Mouse (Mus musculus) adrenal gland, postnatal 36 days (tissue): ENCODE measurements around the gene Nrros. TPM values are rescaled to one million over a fixed set of nuclear protein-coding genes. Genes with fewer than 3 reads are reported as not detected.

Experiments
- DNase-seq, 2 experiments: peaks; one replicate each; pipeline ENCODE4 v3.0.0; 2021; ENCODE audit warnings: mixed read lengths in 1 of 2
- long read RNA-seq, 2 experiments: library from polyadenylated mRNA; stranded (forward); transcript quantifications; one replicate each; pipeline ENCODE4 v2.0.0; 2021; ENCODE audit warnings: borderline sequencing depth in 2 of 2
- total RNA-seq, 2 experiments: library from RNA; stranded (reverse); gene quantifications; 2 replicates each; pipeline ENCODE4 v1.2.3; 2021

Gene Nrros
- total RNA-seq, result 1 to 10 TPM; 5.3 to 8.2 TPM
- long read RNA-seq, experiment 1, transcript Nrros-201 (3 exons, 2,548 nt), result major isoform, 10 of 14 reads
- long read RNA-seq, experiment 1, partial matches to known transcripts, result 0 of 14 reads
- long read RNA-seq, experiment 1, other reads (novel, unspliced or antisense), result 2 of 14 reads
- long read RNA-seq, experiment 2, transcript Nrros-201 (3 exons, 2,548 nt), result major isoform, 5 of 5 reads
- long read RNA-seq, experiment 2, partial matches to known transcripts, result 0 of 5 reads
- long read RNA-seq, experiment 2, other reads (novel, unspliced or antisense), result 0 of 5 reads

DNA sequence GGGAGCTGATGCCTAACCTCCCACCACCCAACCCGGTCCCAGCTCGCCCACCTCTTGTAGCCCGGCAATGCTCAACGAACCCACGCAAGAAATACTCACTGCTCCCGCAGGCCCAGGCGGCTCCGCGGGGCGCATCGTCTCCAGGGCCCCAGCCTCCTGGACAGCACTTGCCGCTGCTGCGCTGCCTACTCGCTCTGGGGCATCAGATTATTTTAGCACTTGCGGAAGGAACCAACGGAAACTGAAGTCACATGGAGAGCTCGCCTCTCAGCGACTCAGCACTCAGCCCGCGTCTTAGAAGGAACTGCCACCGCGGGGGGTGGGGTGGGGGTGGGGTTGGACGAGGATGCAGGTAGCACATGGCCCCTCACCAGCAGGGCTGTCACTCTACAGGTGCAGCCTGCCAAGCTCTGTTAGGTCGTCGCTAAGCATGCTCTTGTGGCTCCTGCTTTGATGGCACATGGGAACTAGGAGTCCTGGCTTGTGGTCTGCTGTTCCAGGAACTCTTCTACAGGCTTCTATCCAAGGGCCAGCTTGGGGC lies at the start of gene Nrros:
TSS of gene Nrros (minus strand) at position 314 of the 541 bp plus-strand sequence.
- DNase-seq, result peak; percentile 50 to 60

DNA sequence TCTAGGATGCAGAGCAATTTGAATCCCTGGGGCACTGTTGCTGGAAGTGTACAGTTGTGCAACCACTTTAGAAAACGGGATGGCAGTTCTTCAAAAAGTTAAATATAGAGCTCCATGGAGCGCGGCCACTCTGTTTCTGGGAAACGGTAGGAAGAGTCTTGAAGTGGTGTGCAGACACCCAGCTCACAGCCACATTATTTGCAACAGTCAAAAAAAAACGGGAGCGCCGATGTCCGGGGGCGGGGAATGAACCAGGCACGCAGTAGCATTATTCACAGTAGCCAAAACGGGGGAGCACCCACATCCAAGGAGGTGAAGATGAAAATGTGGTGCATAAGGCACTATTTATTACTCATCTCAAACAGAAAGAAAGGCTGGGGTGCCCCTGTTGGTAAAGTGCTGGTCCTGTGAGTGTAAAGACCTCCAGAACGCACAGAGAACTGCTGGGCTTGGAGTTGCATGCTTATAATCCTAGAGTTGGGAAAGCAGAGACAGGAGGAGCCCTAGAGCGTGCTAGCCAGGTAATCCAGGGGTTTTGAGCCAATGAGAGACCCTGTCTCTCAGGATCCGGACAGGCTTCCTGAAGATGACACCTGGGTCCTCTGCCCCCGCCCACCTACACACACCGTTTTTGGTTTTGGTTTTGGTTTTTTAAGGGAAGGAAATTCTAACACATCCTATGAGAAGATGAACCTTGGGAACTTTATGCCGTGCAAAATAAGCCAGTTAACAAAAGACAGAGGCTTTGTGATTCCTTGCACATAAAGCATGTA lies 49.6 kb upstream of the Nrros start:
- DNase-seq, result no peak

DNA sequence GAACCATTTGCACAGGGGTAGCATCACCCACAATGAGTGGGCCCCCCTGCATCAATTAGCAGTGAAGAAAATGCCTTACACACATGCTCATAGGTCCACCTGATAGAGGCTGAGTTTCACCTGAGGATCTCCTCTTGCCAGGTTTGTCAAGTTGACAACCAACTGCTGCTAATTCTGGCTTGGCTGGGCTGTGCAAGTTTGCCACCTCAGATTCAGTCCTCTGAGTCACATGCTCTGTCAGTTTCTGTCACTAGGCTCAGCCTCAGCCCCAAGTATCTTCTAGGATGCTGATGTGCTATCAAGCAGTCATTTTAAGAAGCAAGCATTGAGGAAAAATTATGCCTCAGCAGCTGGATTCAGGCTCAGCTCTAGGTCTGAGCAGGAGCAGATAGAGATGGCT lies 48.8 kb upstream of the Nrros start:
- DNase-seq, result no peak

DNA sequence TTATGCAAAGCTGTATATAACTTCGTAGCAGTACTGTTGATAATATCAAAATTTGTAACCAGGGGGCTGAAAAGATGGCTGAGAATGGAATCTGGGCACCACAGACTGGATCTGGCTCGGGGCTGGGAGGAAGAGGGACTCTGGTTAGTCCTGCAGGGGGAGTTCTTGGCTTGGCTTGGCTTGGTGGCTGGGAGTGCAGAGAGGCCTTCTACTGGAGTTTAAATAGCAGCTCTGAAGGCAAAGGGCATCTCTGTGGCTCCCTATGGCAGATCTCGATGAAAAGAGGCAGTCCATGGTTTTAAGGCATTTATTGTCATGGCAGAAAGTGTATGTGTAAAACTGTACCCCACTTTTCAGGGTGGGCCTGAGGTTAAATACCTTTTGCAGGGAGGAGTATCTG lies 39.5 kb upstream of the Nrros start:
- peak; percentile 50 to 51 for DNase-seq

DNA sequence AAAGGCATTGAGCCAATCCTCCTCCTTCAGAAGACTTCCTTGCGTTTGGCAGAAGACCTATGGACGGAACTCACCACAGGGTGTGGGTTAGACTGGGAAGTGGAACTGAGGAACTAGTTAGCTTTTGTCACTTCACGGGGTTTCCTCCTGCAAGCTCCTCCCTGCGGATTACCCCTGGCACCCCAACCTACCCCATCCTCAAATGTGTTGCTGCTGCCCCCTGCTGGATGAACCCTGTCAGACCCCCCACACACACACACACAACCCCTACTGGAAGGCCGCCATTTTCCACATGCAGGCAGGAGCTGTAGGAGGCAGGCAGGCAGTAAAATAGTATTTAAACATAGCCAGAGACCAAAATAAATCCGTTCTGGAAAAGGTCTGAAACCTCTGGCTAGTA lies 37.3 kb upstream of the Nrros start:
- DNase-seq, result peak; percentile 76 to 86

DNA sequence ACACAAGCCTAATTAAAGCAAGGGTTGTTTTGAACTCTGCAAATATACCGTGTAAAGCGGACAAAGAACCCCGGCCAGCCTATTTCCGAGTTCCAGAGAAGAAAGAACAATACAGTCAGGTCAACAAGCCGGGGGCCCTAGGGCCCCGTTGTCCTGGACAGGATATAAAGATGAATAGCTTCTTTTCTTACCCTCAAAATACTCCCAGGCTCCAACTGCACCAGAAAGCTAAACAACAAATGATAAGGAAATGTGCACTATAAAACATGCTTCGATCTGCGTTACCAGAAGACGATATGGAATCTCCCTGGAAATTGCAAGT lies 35.6 kb upstream of the Nrros start:
- DNase-seq, result no peak

DNA sequence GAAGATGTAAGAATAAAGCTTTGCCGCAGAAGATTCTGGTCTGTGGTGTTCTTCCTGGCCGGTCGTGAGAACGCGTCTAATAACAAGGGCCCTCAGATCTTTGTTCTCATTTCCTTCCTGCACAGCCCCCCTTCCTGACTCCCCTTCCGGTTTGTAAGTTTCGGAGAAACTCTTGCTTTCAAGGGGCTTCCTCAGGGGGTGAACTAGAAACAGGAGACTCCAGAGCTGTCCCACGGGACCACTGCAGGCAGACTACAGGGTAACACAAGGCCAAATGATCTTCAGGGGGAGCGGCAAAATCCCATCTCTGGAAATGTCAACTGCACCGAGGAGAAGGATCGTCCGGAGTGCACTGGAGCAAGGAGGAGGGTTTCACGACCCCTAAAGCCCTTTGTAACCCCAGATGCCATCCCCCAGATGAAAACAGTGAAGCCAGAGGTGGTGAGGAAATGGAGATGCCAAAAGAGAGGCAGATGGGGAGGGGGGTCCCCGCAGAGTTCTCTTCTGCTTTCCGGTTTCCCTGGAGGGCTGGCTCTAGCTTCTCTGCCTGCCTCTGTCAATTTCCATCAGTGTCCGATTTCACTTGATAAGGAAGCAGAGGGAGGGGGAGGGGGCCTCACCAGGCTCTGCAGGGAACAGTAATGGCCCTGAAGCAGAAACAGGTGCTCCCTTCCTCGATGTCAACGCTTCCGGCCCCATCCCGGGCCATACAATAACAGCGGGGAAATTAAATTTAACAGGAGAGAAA lies 35.0 kb upstream of the Nrros start:
- DNase-seq, result peak; percentile 18 to 51

DNA sequence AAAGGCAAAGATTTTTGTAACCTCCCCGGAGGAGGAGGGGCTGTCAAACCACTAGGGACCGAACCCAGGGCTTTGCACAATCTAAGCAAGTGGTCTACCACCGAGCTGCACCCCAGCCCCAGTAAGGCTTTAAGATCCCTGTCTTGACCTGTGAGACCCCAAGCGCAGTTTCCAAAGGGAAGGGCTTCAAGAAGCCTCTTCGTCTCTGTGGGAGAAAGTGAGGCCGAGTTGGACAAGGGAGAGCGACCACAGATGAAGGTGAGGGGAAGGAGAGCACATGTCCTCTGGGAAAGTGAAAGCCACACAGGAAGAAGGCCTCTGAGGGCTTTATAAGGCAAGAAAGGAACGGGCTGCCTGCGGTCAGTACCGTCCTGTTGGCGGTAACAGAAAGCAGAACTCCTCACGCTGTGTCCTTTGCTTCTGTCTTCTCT lies 24.6 kb upstream of the Nrros start:
- DNase-seq, result peak in 1 of 2 experiments; percentile 23

DNA sequence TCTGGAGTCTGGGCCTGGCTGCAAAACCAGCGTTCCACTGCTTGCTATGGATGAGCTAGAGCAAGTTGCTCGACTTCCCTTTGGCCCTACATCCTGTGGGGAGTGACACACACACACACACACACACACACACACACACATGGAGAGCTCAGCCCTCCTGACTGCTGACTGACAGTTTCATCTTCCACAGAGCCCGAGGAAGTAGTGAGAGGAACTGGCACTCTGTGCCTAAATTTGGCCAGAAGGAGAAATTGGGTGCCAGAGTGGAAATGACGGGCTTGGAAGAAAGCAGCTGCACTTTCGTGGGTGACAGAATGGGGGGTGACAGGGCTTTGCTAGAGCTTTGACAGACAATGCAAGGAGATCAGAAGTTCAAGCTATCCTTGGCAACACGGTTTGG lies 23.7 kb upstream of the Nrros start:
- peak; percentile 13 to 48 for DNase-seq

DNA sequence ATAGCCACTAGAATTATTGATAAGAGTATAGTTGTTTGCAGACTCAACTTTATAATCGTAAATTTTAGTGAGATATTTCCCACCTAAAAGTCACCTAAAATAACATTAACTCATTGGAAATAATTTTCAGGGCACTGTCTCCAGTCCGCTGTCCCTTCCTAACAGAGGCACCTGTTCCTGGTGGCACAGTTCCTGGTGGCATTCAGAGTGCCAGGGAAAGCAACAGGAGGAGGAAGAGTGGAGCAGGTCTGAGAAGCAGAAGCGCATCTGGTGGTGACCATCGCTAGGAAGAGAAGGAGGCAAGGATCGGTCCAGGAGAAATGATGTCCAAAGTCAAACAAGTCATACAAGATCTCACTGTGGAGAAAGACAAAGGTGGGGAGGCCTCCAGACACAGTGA lies 20.7 kb upstream of the Nrros start:
- no peak for DNase-seq

DNA sequence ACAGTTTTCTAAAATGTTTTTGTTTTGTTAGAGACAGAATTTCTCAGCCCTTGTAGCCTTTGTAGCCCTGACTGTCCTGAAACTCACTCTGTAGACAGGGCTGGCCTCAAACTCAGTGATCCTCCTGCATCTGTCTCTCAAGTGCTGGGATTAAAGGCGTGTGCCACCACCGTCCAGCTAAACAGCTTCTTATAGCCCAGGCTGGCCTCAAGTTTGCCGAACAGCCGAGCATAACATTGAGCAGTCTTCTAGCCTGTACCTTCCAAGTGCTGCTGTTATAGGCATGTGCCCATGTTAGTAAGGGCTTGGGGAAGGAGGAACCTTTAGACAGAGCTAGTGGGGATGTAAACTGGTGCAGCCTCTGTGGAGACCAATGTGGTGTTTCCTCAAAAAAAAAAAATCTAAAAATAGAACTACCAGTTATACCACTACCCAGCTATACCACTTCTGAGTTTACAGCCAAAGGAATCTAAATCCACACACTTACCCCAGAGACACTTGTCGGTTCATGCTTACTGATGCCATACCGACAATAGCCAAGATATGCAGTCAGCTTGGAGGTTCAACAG lies 14.0 kb upstream of the Nrros start, which contains the start of gene Bex6:
TSS of gene Bex6 (plus strand) at position 491 of the 569 bp plus-strand sequence.
- no peak for DNase-seq

DNA sequence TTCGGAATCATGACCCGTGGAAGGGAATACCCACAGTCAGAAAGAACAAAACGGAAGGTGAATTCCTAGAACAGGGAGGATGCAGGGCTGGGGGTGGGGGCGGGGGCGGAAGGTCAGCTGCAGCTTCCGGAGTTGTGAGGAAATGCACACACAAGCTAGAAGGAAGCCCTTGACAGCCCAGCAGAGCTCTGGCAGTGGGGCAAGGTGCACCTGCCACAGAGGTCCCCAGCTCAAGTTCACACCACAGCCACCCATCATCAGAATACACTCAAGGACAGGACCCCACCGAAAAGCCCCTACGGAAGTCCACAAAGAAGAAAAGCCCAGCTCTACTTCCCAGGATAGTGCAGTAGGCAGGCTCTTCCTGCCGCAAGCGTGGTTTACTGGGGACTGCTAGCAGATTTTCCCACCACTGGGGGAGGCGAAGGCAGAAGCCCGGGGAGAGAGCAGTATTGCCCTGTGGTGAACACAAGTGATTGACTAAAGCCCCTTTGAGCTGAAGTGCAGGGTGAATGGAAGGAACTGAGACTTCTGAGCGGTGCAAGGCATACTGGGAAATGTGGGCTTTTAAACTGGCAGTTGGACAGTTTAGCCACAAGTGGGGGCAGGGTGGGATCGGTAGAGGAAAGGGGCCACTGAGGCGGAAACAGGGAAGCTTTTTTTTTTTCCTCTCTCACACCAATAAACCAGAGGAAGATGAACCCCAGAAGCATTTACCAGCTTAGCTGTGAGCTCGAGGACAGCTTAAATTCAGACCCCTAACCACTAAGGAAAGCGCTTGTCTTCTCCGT lies 11.7 kb upstream of the Nrros start:
- peak in 1 of 2 experiments; percentile 33 for DNase-seq

DNA sequence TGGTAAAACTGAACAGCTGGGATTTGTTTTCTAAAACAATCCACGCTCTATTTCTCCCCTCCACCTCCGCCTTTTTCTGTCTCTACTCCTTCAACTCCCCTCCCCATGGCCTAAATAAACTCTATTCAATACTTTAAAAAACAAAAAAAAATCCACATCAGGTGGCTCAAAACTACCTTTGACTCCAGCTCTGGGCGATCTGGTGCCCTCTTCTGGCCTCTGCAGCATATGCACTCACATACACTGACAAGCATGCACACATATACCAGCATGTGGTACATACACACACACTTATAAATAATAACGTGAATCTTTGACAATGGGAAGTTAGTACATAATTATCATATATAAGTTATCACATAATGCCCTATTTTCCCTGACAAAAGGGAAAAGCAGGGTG lies 9.6 kb upstream of the Nrros start:
- DNase-seq, result no peak

DNA sequence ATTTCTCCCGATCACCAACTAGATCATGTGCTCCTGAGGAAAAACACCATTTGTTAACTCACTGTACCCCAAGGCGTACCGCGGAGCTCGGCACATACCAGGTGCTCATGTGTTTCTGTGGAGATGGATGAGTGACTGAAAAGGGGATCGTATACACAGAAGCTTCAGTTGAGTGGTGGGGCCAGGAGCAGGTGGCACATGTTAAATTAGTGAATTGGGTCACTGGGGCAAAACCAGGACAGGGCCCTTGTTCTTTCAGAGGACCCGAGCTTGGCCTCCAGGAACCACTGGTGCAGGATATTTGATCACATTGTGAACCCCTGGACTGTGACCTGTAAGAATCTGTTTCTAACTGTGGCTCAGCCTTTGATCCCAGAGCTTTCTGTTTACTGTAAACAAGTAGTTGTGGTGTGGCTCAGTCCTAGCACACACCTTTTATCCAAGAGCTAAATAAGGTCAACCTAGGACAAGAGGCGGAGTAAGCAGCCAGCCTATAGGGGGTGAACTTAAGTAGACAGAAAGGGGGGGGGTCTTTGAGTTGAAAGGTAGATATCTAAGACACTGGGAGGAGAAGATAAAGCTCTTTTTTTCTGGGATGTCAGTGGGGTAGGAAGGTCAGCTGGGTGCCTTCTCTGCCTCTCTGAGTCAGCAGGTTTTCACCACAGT lies 9.1 kb upstream of the Nrros start:
- no peak for DNase-seq

DNA sequence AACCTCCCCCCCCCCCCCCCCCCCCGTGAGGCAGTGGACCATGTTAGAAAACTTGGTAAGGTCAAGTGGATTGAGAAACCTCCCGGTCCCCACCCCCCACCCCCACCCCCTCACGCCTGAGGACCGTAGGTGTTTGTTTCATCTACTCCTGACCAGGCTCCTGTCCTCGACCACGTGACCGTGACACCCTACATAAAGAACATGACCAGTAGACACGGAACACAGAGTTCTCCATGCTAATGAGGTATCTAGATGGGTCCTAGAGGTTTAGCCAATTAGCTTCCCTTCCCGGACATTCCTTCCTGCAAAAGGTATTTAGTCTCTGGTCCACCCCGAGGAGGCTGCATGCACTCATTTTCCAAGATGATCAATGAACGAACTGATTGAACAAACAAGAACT lies 8.0 kb upstream of the Nrros start:
- DNase-seq, result no peak

DNA sequence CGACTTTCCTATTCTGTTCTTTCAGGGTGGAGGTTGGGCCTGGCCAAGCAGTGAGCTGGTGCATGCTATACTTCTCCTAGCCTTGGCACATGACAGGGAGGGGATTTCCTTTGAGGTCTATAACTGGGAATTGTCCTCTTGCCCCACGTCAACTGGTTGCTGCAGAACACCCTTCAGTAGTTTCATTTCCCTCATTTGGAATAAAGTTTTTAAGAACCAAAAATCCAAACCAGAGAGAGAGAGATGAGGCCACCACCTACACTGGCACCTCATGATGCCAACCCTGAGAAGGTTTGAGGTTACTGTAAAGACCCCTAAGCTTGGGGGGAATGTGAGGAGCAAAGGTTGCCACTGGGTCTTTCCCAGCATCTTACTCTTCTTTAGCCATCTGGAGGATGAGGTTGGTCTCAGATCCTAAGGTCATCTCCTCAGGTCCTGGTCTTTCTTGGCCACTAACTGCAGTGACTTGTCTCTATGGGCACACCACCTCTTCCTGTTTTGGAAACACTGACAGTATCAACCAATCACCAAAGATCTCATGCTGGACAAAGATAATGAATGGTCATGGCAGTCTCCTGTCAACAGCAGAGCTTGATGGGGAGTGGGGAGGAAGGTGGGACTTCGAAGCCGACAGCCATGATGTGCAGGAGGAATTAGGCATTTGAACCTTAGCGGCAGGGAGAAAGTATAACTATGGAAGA lies 5.8 kb upstream of the Nrros start:
- no peak for DNase-seq

DNA sequence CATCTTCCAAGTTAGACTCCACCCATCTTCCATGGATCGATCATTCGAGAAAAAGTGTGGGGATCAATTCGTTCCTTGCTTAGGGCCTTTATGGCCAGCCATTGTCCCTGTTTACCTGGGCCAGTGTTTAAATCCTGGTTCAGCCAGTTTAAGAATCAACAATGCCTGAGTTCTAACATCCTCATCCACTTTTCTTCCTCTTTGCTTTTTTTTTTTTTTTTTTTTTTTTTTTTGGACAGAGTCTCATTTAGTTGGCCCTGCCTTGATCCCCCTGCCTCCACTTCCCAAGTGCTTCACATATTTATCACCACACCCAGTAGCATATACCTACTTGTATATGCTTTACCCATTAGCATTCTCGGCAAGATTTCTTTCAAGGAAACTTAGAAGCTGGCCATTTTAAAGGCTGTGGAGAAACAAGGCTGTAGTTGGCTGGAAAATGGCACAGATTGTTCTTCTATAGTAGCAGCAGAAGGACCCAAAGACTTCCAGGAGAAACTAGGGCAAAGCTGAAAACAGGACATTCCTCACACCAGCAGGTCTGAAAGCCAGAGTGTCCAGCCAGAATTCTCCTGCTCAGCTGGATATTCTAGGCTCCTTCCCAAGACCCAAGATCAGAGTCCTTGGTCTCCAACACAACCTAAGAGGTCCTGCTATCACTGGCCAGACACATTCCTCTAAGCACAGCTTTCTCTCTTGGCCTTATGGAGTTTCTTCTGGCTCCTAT lies 2.6 kb upstream of the Nrros start:
- no peak for DNase-seq

DNA sequence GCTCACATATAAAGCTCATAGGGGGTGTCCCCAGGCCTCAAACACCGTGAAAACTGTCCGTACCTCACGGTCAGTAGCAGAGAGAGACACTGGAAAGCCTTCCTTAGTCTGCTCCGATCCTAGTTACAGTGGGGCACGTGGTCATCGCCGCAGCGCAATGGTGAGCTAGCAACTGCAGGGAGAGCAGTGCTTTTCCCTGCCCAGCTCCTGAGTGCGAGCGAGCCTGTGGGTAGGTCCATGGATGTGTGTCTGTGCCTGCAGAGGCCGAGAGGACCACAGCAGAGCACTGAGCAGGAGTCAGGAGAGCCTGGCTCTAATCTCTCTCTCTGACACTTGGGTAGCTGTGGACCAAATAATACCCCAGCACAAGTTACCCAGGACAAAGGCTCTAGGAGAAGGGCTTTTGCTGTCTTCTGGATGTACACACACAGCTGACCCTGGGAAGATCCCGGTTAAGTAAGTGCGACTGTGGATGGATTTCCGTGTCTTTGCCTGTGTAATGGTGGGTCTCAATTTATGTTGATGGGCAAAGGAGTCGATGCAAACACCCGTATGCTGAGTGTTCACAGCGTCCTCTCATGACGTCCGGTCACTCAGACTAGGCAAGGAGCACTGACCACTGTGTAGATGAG lies 882 bp downstream of the Nrros start:
- peak in 1 of 2 experiments; percentile 32 for DNase-seq

DNA sequence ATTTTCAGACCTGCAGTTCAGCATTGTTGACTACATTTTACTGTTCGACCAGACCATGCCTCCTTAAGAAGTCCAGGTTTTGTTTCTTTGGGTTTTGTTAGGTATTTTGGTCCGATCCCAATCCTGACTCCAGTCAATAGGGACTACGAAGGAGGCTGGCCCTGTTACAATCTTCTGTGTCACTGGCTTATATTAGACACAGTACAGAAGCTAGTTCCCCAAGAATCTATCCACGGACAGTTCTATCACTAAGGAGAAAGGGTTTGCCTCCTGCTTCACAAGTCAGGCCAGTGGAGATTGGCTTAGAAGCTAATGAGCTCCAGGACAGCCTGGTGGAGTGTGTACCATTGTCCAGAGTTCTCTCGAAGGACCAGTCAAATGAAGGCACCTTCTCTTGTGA lies 1.5 kb downstream of the Nrros start:
- DNase-seq, result no peak
